Mouse (Mus musculus): ENCODE results near the gene Gm10230.
"Not testable (repeated sequence)": the region's sequence is repeated elsewhere in the genome, so short reads cannot be mapped to it uniquely, and the experiment has no call there.

Gene Gm10230

DNA sequence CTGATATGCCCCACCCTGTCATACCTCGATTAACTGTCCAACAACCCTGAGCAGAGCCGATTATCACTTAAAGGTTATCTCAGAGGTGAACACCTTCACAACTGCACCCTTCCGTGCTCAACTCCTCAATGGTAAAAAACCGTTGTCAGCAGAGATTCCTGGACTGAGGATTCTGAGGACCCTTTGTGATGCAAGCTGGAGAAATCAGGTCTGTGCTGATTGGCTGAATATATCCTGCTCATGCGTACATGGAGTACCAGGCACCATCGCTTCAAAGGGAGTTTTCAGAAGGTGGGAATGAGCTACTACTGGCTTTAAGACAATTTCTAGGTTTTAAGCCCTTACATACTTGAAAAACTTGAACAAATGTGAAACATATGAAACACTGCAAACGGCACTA is at the start of gene Gm10230:
Gene Gm10230, minus strand, starts transcription at position 101 of the 400 bp plus-strand sequence.
- not testable (repeated sequence) for DNase-seq

All from cerebellum, adult 11-12 months (tissue).